Mouse (Mus musculus): ENCODE data around the gene Cpped1. TPM values are rescaled to one million over a fixed set of nuclear protein-coding genes. Genes with fewer than 3 reads are reported as not detected.

The Cpped1 gene
- polyA plus RNA-seq, 1 experiment from 2014 or later, result 29.0 TPM

DNA sequence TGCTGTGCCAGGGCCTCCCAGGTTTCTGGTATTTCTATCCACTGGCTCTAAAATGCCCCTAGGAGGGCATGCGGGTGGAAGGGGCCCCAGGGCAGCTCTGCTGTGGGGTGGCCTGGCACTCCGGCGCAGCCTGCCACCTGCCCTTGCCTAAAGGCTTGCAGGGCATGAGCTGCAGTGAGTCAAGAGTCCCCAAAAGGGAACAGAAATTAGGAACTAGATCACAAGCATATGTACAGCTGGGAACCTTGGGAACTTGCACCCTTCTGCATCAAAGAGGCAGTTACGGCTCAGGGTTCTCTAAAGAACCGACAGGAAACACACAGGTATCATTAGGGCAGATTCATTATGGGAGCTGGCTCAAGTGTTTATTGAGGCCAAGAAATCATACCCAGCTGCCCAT lies 34.0 kb downstream of the Cpped1 start:
- Histone ChIP-seq H3K4me1 (ENCODE audit: control insufficient read depth, insufficient read depth, low read length) (no peaks in the 10 kb centered on the region), H3K9me3 (ENCODE audit: control insufficient read depth, low read length) (no peaks in the 10 kb centered on the region), H3K27ac (replicated peaks; ENCODE audit: low read depth, low read length) (no peak overlapping the region), H3K4me3 (ENCODE audit: low read depth, low read length) (no peak overlapping the region), H3K36me3 (ENCODE audit: control insufficient read depth, insufficient read depth, low read length) (no peaks in the 10 kb centered on the region), H3K4me2 (ENCODE audit: low read depth, low read length) (no peak overlapping the region), H3K9ac (ENCODE audit: low read depth, low read length) (no peak overlapping the region), H3K27me3 (replicated peaks; ENCODE audit: control insufficient read depth, insufficient read depth, low read length) (no peaks in the 10 kb centered on the region)
- DNase-seq (ENCODE audit: low spot score), result no peak
- 75% methylated on average over 5 of the region's 5 CpGs for WGBS
- ATAC-seq (ENCODE audit: low read depth), result no peak

DNA sequence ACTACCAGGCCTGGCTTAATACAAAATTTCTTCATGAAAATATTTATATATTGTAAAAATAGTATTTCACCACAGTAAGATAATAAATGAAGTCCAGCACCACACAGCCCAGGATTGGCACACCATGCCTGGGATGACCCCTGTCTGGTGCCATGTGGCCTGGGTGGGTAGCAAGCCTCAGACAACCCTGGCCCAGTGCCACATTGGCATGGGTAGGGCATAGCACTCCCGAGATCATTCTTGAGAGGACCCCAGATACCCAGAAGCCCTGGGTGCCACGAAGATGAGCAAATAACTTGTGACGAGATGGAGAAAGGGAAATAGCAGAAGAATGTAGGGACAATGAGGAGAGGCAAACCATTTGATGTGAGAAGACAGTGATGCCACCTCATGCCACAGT lies 36.0 kb downstream of the Cpped1 start:
- Histone ChIP-seq H3K27me3 (replicated peaks; ENCODE audit: control insufficient read depth, insufficient read depth, low read length) (no peaks in the 10 kb centered on the region), H3K27ac (replicated peaks; ENCODE audit: low read depth, low read length) (no peak overlapping the region), H3K9me3 (ENCODE audit: control insufficient read depth, low read length) (no peaks in the 10 kb centered on the region), H3K9ac (ENCODE audit: low read depth, low read length) (no peak overlapping the region), H3K4me2 (ENCODE audit: low read depth, low read length) (no peak overlapping the region), H3K4me3 (ENCODE audit: low read depth, low read length) (no peak overlapping the region), H3K36me3 (ENCODE audit: control insufficient read depth, insufficient read depth, low read length) (no peaks in the 10 kb centered on the region), H3K4me1 (ENCODE audit: control insufficient read depth, insufficient read depth, low read length) (no peaks in the 10 kb centered on the region)
- WGBS, result 91% methylated on average over 3 of the region's 3 CpGs
- ATAC-seq (ENCODE audit: low read depth), result no peak
- DNase-seq (ENCODE audit: low spot score), result no peak

GRCm38 (mm10) chr16:11868486-11868885 lies 40.8 kb downstream of the Cpped1 start:
- 75% methylated on average over 3 of the region's 3 CpGs for WGBS
- ATAC-seq (ENCODE audit: low read depth), result no peak
- DNase-seq (ENCODE audit: low spot score), result no peak
- Histone ChIP-seq H3K9me3 (ENCODE audit: control insufficient read depth, low read length) (no peaks in the 10 kb centered on the region), H3K4me3 (ENCODE audit: low read depth, low read length) (no peak overlapping the region), H3K36me3 (ENCODE audit: control insufficient read depth, insufficient read depth, low read length) (no peaks in the 10 kb centered on the region), H3K9ac (ENCODE audit: low read depth, low read length) (no peak overlapping the region), H3K27me3 (replicated peaks; ENCODE audit: control insufficient read depth, insufficient read depth, low read length) (no peaks in the 10 kb centered on the region), H3K27ac (replicated peaks; ENCODE audit: low read depth, low read length) (no peak overlapping the region), H3K4me2 (ENCODE audit: low read depth, low read length) (no peak overlapping the region), H3K4me1 (ENCODE audit: control insufficient read depth, insufficient read depth, low read length) (no peaks in the 10 kb centered on the region)

- no peak overlapping the region for H3K9ac ChIP-seq (ENCODE audit: low read depth, low read length)
- 84% methylated on average over 8 of the region's 8 CpGs for WGBS
- ATAC-seq (ENCODE audit: low read depth) (no peak), DNase-seq (ENCODE audit: low spot score) (no peak)
- H3K27me3 ChIP-seq (replicated peaks; ENCODE audit: control insufficient read depth, insufficient read depth, low read length), result no peaks in the 10 kb centered on the region
- no peaks in the 10 kb centered on the region for H3K9me3 ChIP-seq (ENCODE audit: control insufficient read depth, low read length)
- H3K4me1 ChIP-seq (ENCODE audit: control insufficient read depth, insufficient read depth, low read length), result no peaks in the 10 kb centered on the region
- H3K27ac ChIP-seq (replicated peaks; ENCODE audit: low read depth, low read length), result no peak overlapping the region
- H3K36me3 ChIP-seq (ENCODE audit: control insufficient read depth, insufficient read depth, low read length), result no peaks in the 10 kb centered on the region
- no peak overlapping the region for H3K4me3 ChIP-seq (ENCODE audit: low read depth, low read length)
- no peak overlapping the region for H3K4me2 ChIP-seq (ENCODE audit: low read depth, low read length)
These were observed 56.3 kb downstream of the Cpped1 start for GRCm38 (mm10) chr16:11852716-11853605.

DNA sequence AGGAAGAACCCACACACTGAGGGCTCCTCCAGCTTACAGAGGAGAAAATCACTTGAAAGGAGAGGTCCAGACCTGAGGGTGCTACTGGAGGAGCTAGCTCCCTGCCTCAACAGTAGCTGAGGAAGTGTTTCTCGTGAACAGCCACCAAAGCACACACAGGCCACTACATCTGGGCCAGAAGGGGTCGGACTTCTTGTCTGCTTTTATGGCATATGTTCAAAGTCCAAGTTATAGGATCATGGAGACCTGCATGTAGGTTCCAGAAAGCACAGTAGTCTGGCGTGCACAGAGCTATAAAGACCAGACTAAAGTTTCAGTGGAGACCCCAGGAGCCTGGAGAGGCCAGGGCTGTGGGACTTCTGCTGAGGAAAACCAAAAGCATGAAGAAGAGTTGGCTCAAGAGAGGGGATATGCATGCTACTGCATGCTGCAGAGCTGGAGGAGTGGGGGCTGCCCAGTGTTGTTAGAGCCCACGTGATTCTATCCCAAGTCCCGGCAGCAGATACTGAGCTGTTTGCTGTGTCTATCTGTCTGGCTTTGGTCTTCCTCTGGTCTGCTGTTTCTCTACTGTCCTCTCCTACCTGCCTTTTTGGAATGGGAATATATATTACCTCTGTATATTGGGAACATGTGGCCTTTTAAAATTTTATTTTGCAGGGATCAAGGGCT lies 60.1 kb downstream of the Cpped1 start:
- H3K4me2 ChIP-seq (ENCODE audit: low read depth, low read length), result no peak overlapping the region
- H3K27me3 ChIP-seq (replicated peaks; ENCODE audit: control insufficient read depth, insufficient read depth, low read length), result no peaks in the 10 kb centered on the region
- no peaks in the 10 kb centered on the region for H3K4me1 ChIP-seq (ENCODE audit: control insufficient read depth, insufficient read depth, low read length)
- no peaks in the 10 kb centered on the region for H3K9me3 ChIP-seq (ENCODE audit: control insufficient read depth, low read length)
- no peaks in the 10 kb centered on the region for H3K36me3 ChIP-seq (ENCODE audit: control insufficient read depth, insufficient read depth, low read length)
- ATAC-seq (ENCODE audit: low read depth) (no peak), DNase-seq (ENCODE audit: low spot score) (no peak)
- H3K9ac ChIP-seq (ENCODE audit: low read depth, low read length), result no peak overlapping the region
- H3K4me3 ChIP-seq (ENCODE audit: low read depth, low read length), result no peak overlapping the region
- WGBS, result 75% methylated on average over 5 of the region's 5 CpGs
- no peak overlapping the region for H3K27ac ChIP-seq (replicated peaks; ENCODE audit: low read depth, low read length)

- no peak for ATAC-seq (ENCODE audit: low read depth)
- Histone ChIP-seq H3K9ac (ENCODE audit: low read depth, low read length) (no peak overlapping the region), H3K36me3 (ENCODE audit: control insufficient read depth, insufficient read depth, low read length) (no peaks in the 10 kb centered on the region), H3K27ac (replicated peaks; ENCODE audit: low read depth, low read length) (no peak overlapping the region), H3K27me3 (replicated peaks; ENCODE audit: control insufficient read depth, insufficient read depth, low read length) (no peaks in the 10 kb centered on the region), H3K4me1 (ENCODE audit: control insufficient read depth, insufficient read depth, low read length) (no peaks in the 10 kb centered on the region), H3K4me2 (ENCODE audit: low read depth, low read length) (no peak overlapping the region), H3K9me3 (ENCODE audit: control insufficient read depth, low read length) (no peaks in the 10 kb centered on the region), H3K4me3 (ENCODE audit: low read depth, low read length) (no peak overlapping the region)
- 91% methylated on average over 5 of the region's 5 CpGs for WGBS
- no peak for DNase-seq (ENCODE audit: low spot score)
These were observed 63.9 kb downstream of the Cpped1 start for GRCm38 (mm10) chr16:11845309-11845708.

DNA sequence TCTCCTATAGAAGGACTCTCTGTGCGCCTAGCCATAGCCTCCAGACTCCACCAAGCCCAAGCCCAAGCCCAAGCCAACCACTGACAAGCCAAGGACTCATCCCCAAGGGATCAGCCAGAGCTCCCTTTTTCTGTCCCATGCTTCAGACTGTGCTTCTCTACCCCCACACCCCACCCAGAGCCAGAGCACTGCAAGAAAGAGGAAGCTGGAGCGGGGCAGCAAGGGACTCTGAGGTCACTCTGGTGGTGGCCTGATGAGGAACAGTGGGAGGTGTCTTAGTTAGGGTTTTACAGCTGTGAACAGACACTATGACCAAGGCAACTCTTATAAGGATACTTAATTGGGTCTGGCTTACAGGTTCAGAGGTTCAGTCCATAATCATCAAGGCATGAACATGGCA lies 65.8 kb downstream of the Cpped1 start:
- DNase-seq (ENCODE audit: low spot score) (no peak), ATAC-seq (ENCODE audit: low read depth) (no peak)
- Histone ChIP-seq H3K4me2 (ENCODE audit: low read depth, low read length) (no peak overlapping the region), H3K27ac (replicated peaks; ENCODE audit: low read depth, low read length) (no peak overlapping the region), H3K9ac (ENCODE audit: low read depth, low read length) (no peak overlapping the region), H3K27me3 (replicated peaks; ENCODE audit: control insufficient read depth, insufficient read depth, low read length) (no peaks in the 10 kb centered on the region), H3K4me1 (ENCODE audit: control insufficient read depth, insufficient read depth, low read length) (no peaks in the 10 kb centered on the region), H3K4me3 (ENCODE audit: low read depth, low read length) (no peak overlapping the region), H3K9me3 (ENCODE audit: control insufficient read depth, low read length) (no peaks in the 10 kb centered on the region), H3K36me3 (ENCODE audit: control insufficient read depth, insufficient read depth, low read length) (no peaks in the 10 kb centered on the region)
- 88% methylated on average over 2 of the region's 2 CpGs for WGBS

GRCm38 (mm10) chr16:11833474-11833873 lies 75.8 kb downstream of the Cpped1 start:
- H3K27ac ChIP-seq (replicated peaks; ENCODE audit: low read depth, low read length), result no peak overlapping the region
- DNase-seq (ENCODE audit: low spot score) (no peak), ATAC-seq (ENCODE audit: low read depth) (no peak)
- no peaks in the 10 kb centered on the region for H3K9me3 ChIP-seq (ENCODE audit: control insufficient read depth, low read length)
- H3K36me3 ChIP-seq (ENCODE audit: control insufficient read depth, insufficient read depth, low read length), result no peaks in the 10 kb centered on the region
- WGBS, result 63% methylated on average over 1 of the region's 1 CpGs
- H3K4me1 ChIP-seq (ENCODE audit: control insufficient read depth, insufficient read depth, low read length), result no peaks in the 10 kb centered on the region
- H3K4me3 ChIP-seq (ENCODE audit: low read depth, low read length), result no peak overlapping the region
- H3K27me3 ChIP-seq (replicated peaks; ENCODE audit: control insufficient read depth, insufficient read depth, low read length), result no peaks in the 10 kb centered on the region
- no peak overlapping the region for H3K9ac ChIP-seq (ENCODE audit: low read depth, low read length)
- no peak overlapping the region for H3K4me2 ChIP-seq (ENCODE audit: low read depth, low read length)
